Mouse (Mus musculus) limb, embryonic 12.5 days (tissue): ENCODE measurements around the gene Sdf2. TPM values are rescaled to one million over a fixed set of nuclear protein-coding genes. Genes with fewer than 3 reads are reported as not detected.
"Not testable (repeated sequence)": the region's sequence is repeated elsewhere in the genome, so short reads cannot be mapped to it uniquely, and the experiment has no call there.

Experiments
- ATAC-seq: fragments of 200-750 bp; cut with Nextera tagmentation; 2 replicates; pipeline ENCODE4 v1.8.0; 2017; ENCODE audit warnings: low read depth, moderate TSS enrichment; ENCODE audit not compliant: insufficient number of reproducible peaks, insufficient read depth, low FRiP score, low TSS enrichment
- H3K27ac ChIP-seq: fragments of 300-500 bp; sonication (generic); 2 replicates; pipeline ENCODE4 v1.5.1; 2016; ENCODE audit warnings: mild to moderate bottlenecking, moderate library complexity
- H3K27me3 ChIP-seq: fragments of 300-500 bp; sonication (generic); 2 replicates; pipeline ENCODE4 v1.6.1; 2016; ENCODE audit warnings: mild to moderate bottlenecking, moderate library complexity
- H3K36me3 ChIP-seq: fragments of 300-500 bp; sonication (generic); 2 replicates; pipeline ENCODE4 v1.6.1; 2016; ENCODE audit warnings: mild to moderate bottlenecking, moderate library complexity
- H3K4me1 ChIP-seq: fragments of 300-500 bp; sonication (generic); replicated peaks from 2 replicates; pipeline ENCODE4 v1.6.1; 2016
- H3K4me2 ChIP-seq: fragments of 300-500 bp; sonication (generic); 2 replicates; pipeline ENCODE4 v1.6.1; 2016; ENCODE audit warnings: mild to moderate bottlenecking, moderate library complexity
- H3K4me3 ChIP-seq: fragments of 300-500 bp; sonication (generic); replicated peaks from 2 replicates; pipeline ENCODE4 v1.5.1; 2016; ENCODE audit warnings: mild to moderate bottlenecking
- H3K9ac ChIP-seq: fragments of 300-500 bp; sonication (generic); replicated peaks from 2 replicates; pipeline ENCODE4 v1.6.1; 2016; ENCODE audit warnings: mild to moderate bottlenecking, moderate library complexity
- H3K9me3 ChIP-seq: fragments of 300-500 bp; sonication (generic); 2 replicates; pipeline ENCODE4 v1.6.1; 2016; ENCODE audit warnings: mild to moderate bottlenecking, moderate library complexity
- WGBS: fragments of 180-500 bp; shearing (Covaris S2); methylation state at CpG from one replicate; pipeline ENCODE4 v1.1.7; 2016; 5-methylcytosine and 5-hydroxymethylcytosine counted together
- polyA plus RNA-seq: library from polyadenylated mRNA; unstranded; fragments of >200 nt; fragmentation: Nextera tagmentation; extraction: Ambion mirVana; gene quantifications from 2 replicates; pipeline ENCODE4 v1.2.1, GENCODE M21; 2016

Sdf2 gene
- polyA plus RNA-seq, 1 experiment from 2014 or later, result 49.5 TPM

DNA sequence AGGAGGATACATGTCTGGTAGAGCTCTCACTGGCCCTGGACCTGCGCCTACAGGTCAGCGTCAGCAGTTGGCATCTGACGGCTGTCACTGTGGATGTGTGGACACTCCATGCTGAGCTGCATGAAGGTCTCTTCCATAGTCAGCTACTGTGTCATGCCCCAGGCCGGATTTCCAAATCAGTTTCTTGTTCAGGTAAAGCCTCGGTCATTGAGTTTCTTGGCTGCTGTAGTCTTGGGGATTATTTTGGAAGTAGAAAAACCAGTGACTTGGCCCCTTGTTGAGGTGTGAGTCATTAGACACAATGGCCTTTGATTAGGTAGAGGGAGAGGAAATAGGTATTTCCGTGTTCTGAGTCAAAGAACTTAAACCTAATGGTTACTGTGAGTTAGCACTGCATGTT is 20.0 kb downstream of the Sdf2 start:
- Histone ChIP-seq H3K9ac (no peak overlapping the region), H3K36me3 (peaks cover 71% of the 10 kb centered on the region), H3K9me3 (no peaks in the 10 kb centered on the region), H3K4me3 (no peak overlapping the region), H3K4me2 (no peak overlapping the region), H3K27me3 (no peaks in the 10 kb centered on the region), H3K4me1 (peaks cover 9% of the 10 kb centered on the region), H3K27ac (no peak overlapping the region)
- ATAC-seq, result no peak
- 93% methylated on average over 6 of the region's 6 CpGs for WGBS

DNA sequence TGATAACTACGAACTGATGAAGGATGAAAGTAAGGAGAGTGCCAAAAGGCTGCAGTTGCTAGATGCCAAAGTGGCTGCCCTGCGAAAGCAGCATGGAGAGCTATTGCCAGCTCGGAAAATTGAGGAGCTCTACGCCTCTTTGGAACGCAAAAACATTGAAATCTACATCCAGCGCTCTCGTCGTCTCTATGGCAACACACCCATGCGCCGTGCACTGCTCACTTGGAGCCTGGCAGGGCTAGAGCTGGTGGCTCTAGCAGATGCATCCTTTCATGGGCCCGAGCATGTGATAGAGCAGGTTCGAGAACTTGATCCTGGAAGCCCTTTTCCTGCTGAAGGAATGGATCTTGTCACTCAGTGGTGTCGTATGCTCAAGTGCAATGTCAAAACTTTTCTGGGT is 26.4 kb downstream of the Sdf2 start:
- Histone ChIP-seq H3K27me3 (no peaks in the 10 kb centered on the region), H3K27ac (no peak overlapping the region), H3K4me1 (no peaks in the 10 kb centered on the region), H3K9me3 (no peaks in the 10 kb centered on the region), H3K9ac (no peak overlapping the region), H3K36me3 (peaks cover 98% of the 10 kb centered on the region), H3K4me3 (no peak overlapping the region), H3K4me2 (no peak overlapping the region)
- 92% methylated on average over 13 of the region's 13 CpGs for WGBS
- ATAC-seq, result no peak

DNA sequence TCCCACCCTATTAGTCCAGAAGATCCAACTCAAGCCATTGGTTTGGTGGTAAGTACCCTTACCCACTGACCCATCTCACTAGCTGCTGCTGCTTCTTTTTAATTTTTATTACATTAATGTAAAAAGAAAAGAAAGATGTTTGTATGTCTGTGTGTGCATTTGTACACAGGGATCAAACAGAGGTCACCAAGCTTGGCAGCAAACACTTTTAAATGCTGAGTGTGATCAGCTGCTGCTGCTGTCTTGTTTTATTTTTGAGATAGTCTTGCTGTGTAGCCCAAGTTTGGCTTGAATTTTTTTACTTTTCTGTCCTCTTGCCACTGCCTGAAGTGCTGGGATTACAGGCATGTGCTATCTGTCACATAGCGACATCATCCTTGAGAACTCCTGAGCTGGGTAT is 30.1 kb downstream of the Sdf2 start:
- H3K27me3 ChIP-seq, result no peaks in the 10 kb centered on the region
- H3K27ac ChIP-seq, result no peak overlapping the region
- no peaks in the 10 kb centered on the region for H3K4me1 ChIP-seq
- ATAC-seq, result no peak
- no peak overlapping the region for H3K4me3 ChIP-seq
- H3K36me3 ChIP-seq, result peaks cover 100% of the 10 kb centered on the region
- no peak overlapping the region for H3K4me2 ChIP-seq
- WGBS, result 100% methylated on average over 1 of the region's 1 CpGs
- H3K9me3 ChIP-seq, result no peaks in the 10 kb centered on the region
- H3K9ac ChIP-seq, result no peak overlapping the region

DNA sequence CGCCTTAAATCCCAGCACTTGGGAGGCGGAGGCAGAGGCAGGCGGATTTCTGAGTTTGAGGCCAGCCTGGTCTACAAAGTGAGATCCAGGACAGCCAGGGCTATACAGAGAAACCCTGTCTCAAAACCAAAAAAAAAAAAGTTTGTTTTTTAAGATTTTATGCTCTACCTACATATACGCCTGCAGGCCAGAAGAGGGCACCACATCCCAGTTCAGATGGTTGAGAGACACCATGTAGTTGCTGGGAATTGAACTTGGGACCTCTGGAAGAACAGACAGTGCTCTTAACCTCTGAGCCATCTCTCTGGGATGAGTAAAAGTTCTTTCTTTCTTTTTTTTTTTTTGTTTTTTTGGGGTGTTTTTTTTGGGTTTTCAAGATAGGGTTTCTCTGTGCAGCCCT is 30.6 kb downstream of the Sdf2 start:
- H3K9ac ChIP-seq, H3K27me3 ChIP-seq, H3K27ac ChIP-seq, ATAC-seq, H3K9me3 ChIP-seq, H3K4me2 ChIP-seq, H3K4me1 ChIP-seq, H3K4me3 ChIP-seq: not testable (repeated sequence)
- peaks cover 100% of the 10 kb centered on the region for H3K36me3 ChIP-seq
- 94% methylated on average over 4 of the region's 4 CpGs for WGBS

DNA sequence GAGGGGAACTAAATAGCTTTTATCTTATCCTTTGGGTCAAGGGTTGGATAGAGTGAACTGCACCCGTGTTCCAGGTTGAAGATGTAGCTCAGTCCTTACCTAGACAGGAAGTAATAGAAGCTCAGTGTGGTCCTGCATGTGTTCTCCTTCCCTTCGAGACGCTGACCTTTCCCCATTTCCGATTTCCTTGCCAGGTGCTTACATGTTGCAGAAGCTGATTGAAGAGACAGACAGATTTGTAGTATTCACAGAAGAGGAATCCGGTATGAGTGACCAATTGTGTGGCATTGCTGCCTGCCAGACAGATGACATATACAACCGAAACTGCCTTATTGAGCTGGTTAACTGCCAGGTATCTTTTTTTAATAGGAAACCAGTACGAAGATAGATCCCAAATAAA is 33.3 kb downstream of the Sdf2 start:
- Histone ChIP-seq H3K9me3 (no peaks in the 10 kb centered on the region), H3K36me3 (peaks cover 100% of the 10 kb centered on the region), H3K27ac (no peak overlapping the region), H3K4me1 (no peaks in the 10 kb centered on the region), H3K27me3 (no peaks in the 10 kb centered on the region), H3K4me3 (no peak overlapping the region), H3K9ac (no peak overlapping the region), H3K4me2 (no peak overlapping the region)
- 85% methylated on average over 7 of the region's 7 CpGs for WGBS
- ATAC-seq, result no peak

DNA sequence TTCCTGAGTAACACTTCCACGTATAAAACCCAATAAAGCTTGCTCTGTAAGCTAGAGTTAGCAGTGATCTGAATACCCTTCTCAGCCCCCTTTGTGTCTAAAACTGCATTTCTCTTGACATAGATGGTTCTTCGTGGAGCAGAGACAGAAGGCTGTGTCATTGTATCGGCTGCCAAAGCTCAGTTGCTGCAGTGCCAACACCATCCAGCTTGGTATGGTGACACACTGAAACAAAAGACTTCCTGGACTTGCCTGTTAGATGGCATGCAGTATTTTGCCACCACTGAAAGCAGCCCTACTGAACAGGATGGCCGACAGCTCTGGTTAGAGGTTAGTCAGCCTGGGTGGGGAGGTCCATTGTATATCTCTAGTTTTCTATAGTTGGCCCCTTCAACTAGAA is 34.0 kb downstream of the Sdf2 start:
- Histone ChIP-seq H3K27ac (no peak overlapping the region), H3K9ac (no peak overlapping the region), H3K36me3 (peaks cover 100% of the 10 kb centered on the region), H3K4me2 (no peak overlapping the region), H3K9me3 (no peaks in the 10 kb centered on the region), H3K4me1 (no peaks in the 10 kb centered on the region), H3K27me3 (no peaks in the 10 kb centered on the region), H3K4me3 (no peak overlapping the region)
- 95% methylated on average over 4 of the region's 4 CpGs for WGBS
- ATAC-seq, result no peak

DNA sequence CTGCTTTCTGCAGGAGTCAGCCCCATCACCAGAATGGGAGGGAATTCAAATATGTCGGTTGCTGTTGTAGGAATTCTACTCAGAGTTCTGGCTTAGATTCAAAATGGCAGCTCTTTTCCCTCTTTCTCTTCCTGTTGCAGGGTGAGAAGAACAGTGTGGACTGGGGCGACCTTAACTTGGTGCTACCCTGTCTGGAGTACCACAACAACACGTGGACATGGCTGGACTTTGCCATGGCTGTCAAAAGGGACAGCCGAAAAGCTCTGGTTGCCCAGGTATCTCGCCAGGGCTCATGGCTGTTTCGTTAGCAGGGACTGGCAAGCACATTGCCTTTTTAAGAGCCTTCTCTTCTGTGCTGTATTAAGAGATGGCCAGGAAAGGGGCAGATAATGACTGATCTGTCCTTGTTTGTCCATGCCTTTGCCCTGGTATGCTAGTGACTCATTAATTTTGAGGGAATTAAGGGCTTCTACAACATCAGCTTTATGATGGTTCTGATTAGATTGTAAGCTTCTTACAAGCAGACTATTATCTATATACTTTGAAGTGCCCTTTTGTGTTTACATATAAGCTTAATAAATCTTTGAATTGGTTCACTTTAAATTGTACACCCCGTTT is 43.7 kb downstream of the Sdf2 start:
- H3K9ac ChIP-seq, result no peak overlapping the region
- H3K36me3 ChIP-seq, result peaks cover 92% of the 10 kb centered on the region
- no peak overlapping the region for H3K4me2 ChIP-seq
- H3K4me3 ChIP-seq, result no peak overlapping the region
- H3K27me3 ChIP-seq, result no peaks in the 10 kb centered on the region
- ATAC-seq, result no peak
- WGBS, result 92% methylated on average over 7 of the region's 7 CpGs
- H3K4me1 ChIP-seq, result no peaks in the 10 kb centered on the region
- no peaks in the 10 kb centered on the region for H3K9me3 ChIP-seq
- no peak overlapping the region for H3K27ac ChIP-seq

DNA sequence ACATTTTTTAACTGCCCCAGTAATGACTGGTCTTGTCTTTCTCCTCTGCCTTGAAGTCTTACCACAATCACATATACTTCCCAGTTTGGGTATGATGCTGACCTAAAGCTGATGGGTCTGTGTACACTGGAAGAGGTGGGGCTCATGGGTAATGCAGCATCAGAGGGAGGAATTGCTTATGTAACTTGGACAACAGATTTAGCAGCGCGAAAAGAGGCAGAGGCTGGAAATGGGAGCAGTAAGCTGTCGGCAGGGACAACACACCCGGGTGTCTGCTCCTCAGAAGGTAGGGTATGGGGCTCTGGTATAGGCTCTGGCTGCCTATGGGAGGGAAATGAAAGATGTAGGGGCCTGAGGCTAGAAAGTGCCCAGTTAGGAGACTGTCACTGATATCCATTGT is 45.1 kb downstream of the Sdf2 start, which contains the start of gene BC030499:
TSS of gene BC030499 (plus strand) at position 188 of the 400 bp plus-strand sequence.
- 86% methylated on average over 4 of the region's 4 CpGs for WGBS
- Histone ChIP-seq H3K9me3 (no peaks in the 10 kb centered on the region), H3K9ac (no peak within 1 kb of the TSS), H3K4me2 (no peak within 1 kb of the TSS), H3K27ac (no peak within 1 kb of the TSS), H3K4me1 (no peaks in the 10 kb centered on the region), H3K27me3 (no peaks in the 10 kb centered on the region), H3K4me3 (no peak within 1 kb of the TSS), H3K36me3 (peaks cover 78% of the 10 kb centered on the region)
- ATAC-seq, result no peak

DNA sequence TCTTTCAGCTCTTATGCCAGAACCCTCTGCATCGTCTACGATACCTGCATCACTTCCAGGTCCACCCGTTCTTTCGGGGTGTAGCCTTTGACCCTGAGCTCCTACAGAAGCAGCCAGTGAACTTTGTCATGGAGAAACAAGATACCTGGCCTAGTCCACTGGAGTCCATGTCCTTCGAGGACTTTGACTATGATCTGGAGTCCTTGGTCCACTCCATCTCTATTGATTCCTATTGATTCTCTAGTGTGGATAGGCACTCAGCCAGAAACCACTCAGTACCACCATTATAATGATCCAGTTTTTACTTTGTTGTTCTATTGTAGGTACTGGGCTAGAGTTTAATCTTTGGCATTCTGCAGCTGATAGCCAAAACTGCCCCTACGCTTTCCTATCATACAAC is 49.0 kb downstream of the Sdf2 start:
- H3K9ac ChIP-seq, result no peak overlapping the region
- no peak for ATAC-seq
- H3K27ac ChIP-seq, result no peak overlapping the region
- H3K36me3 ChIP-seq, result peaks cover 40% of the 10 kb centered on the region
- H3K27me3 ChIP-seq, result no peaks in the 10 kb centered on the region
- 91% methylated on average over 6 of the region's 6 CpGs for WGBS
- H3K4me3 ChIP-seq, result no peak overlapping the region
- H3K4me2 ChIP-seq, result no peak overlapping the region
- H3K9me3 ChIP-seq, result no peaks in the 10 kb centered on the region
- H3K4me1 ChIP-seq, result no peaks in the 10 kb centered on the region

DNA sequence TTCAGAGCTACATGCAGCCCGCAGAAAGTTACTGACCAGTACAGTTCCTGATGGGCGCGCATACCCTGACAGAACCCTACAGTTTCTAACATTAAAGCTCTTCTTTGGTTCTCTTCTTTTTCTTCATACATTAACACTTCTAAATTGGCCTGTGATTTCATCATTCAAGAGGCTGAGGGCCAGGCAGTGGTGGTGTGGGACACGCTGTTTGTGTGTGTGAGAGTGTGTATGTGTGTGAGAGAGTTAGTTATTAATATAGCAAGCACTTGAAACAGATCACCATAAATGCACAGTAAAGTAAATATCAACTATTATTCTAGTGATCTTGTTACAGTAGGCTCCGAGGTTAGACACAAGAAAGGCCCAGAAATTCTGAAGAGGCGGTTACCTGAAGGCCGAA is 55.4 kb downstream of the Sdf2 start:
- ATAC-seq, result no peak
- Histone ChIP-seq H3K27me3 (no peaks in the 10 kb centered on the region), H3K9ac (peak overlapping the region; percentile 74; the same call in 1 of the 2 replicates), H3K4me3 (peak overlapping the region; percentile 81), H3K36me3 (peaks cover 28% of the 10 kb centered on the region), H3K4me2 (peak overlapping the region; percentile 77), H3K27ac (peak overlapping the region; percentile 87), H3K9me3 (no peaks in the 10 kb centered on the region), H3K4me1 (peaks cover 5% of the 10 kb centered on the region)
- 63% methylated on average over 7 of the region's 7 CpGs for WGBS

DNA sequence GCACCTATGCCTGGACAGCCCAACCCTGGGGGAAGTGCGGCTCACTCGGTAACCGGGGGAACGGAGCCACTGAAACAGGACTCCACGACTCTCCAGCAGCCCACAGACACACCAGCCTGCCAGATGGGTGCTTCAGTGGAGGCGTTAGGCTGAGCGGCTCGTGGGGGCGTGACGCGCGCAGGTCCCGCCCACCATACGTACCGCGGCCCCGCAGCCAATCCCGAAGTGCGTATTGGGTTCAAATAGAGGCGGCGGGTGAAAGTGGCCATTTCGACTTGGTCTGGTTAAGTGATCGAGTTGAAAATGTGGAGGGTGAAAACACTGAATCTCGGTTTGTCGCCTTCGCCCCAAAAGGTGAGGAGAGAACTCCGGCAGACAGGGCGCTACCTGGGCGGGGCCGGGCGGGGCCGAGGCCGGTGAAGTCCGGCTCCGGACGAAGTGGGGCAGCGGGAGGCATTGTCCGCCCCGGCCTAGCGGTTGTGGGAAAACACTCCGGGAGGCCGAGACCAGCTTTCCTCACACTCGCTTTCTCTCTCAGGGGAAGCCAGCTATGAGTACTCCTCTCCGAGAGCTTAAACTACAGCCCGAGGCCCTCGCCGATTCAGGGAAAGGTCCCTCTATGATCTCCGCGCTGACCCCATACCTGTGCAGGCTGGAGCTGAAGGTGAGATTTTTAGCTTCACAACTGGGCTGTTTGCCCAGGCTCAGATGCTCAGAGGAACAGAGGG is 56.0 kb downstream of the Sdf2 start, which contains the start of gene Spag5:
TSS of gene Spag5 (plus strand) at position 173 of the 728 bp plus-strand sequence.
- no peaks in the 10 kb centered on the region for H3K9me3 ChIP-seq
- H3K36me3 ChIP-seq, result peaks cover 33% of the 10 kb centered on the region
- peaks cover 9% of the 10 kb centered on the region for H3K4me1 ChIP-seq
- peak within 1 kb of the TSS; percentile 81 for H3K4me3 ChIP-seq
- under 1% methylated on average over 49 of the region's 49 CpGs for WGBS
- no peaks in the 10 kb centered on the region for H3K27me3 ChIP-seq
- peak within 1 kb of the TSS; percentile 74 for H3K9ac ChIP-seq
- peak within 1 kb of the TSS; percentile 87 for H3K27ac ChIP-seq
- peak within 1 kb of the TSS; percentile 77 for H3K4me2 ChIP-seq
- ATAC-seq, result peak; percentile 97
